Mouse (Mus musculus) midbrain, embryonic 13.5 days (tissue): ENCODE measurements around the gene Catsperg1. TPM values are rescaled to one million over a fixed set of nuclear protein-coding genes. Genes with fewer than 3 reads are reported as not detected.

Experiments used
- ATAC-seq: fragments of 200-750 bp; cut with Nextera tagmentation; 2 replicates; pipeline ENCODE4 v1.8.0; 2017; ENCODE audit warnings: mild to moderate bottlenecking, moderate TSS enrichment, moderate library complexity
- H3K27ac ChIP-seq: fragments of 300-500 bp; sonication (generic); 2 replicates; pipeline ENCODE4 v1.5.1; 2015; ENCODE audit warnings: inconsistent platforms, mild to moderate bottlenecking, moderate library complexity
- H3K27me3 ChIP-seq: fragments of 300-500 bp; sonication (generic); 2 replicates; pipeline ENCODE4 v1.6.1; 2015; ENCODE audit warnings: mild to moderate bottlenecking, inconsistent platforms
- H3K36me3 ChIP-seq: fragments of 300-500 bp; sonication (generic); 2 replicates; pipeline ENCODE4 v1.6.1; 2015; ENCODE audit warnings: mild to moderate bottlenecking, inconsistent platforms
- H3K4me1 ChIP-seq: fragments of 300-500 bp; sonication (generic); replicated peaks from 2 replicates; pipeline ENCODE4 v1.6.1; 2015; ENCODE audit warnings: inconsistent platforms
- H3K4me2 ChIP-seq: fragments of 300-500 bp; sonication (generic); replicated peaks from 2 replicates; pipeline ENCODE4 v1.6.1; 2015; ENCODE audit warnings: moderate library complexity, mild to moderate bottlenecking, inconsistent platforms
- H3K4me3 ChIP-seq: fragments of 300-500 bp; sonication (generic); replicated peaks from 2 replicates; pipeline ENCODE4 v1.5.1; 2015; ENCODE audit warnings: mild to moderate bottlenecking, inconsistent platforms
- H3K9ac ChIP-seq: fragments of 300-500 bp; sonication (generic); replicated peaks from 2 replicates; pipeline ENCODE4 v1.6.1; 2015; ENCODE audit warnings: mild to moderate bottlenecking, inconsistent platforms
- H3K9me3 ChIP-seq: fragments of 300-500 bp; sonication (generic); 2 replicates; pipeline ENCODE4 v1.6.1; 2016; ENCODE audit warnings: mild to moderate bottlenecking, inconsistent platforms
- WGBS: fragments of 180-500 bp; shearing (Covaris S2); methylation state at CpG from one replicate; pipeline ENCODE4 v1.1.7; 2015; 5-methylcytosine and 5-hydroxymethylcytosine counted together
- polyA plus RNA-seq: library from polyadenylated mRNA; unstranded; fragments of >200 nt; fragmentation: Nextera tagmentation; extraction: Ambion mirVana; gene quantifications from 2 replicates; pipeline ENCODE4 v1.2.1, GENCODE M21; 2015

The Catsperg1 gene
- polyA plus RNA-seq, 1 experiment from 2014 or later: 3.3 TPM

DNA sequence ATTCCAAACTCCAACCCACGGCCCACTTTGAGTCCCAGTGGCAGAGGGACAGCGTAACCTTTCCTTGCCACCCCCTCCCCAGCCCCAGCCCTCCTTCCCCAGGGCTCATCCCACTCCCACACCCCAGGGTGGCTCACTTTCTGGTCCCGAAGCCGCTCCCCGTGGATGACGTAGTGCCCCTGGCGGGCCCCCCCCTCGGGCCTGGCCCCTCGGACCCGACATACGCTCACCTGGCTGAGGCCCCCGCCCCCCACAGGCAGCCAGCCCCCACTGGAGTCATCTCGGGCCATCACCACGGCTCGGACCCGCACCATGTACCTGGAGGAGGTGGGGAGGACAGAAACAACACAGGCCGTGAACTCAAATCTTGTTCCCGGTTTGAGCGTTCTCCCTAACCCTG, 46.2 kb downstream of the Catsperg1 start:
- H3K9ac ChIP-seq: peak overlapping the region; percentile 70
- H3K4me1 ChIP-seq: peaks cover 44% of the 10 kb centered on the region
- WGBS: 10% methylated on average over 19 of the region's 19 CpGs
- no peak overlapping the region for H3K27ac ChIP-seq
- H3K4me2 ChIP-seq: peak overlapping the region; percentile 66
- H3K9me3 ChIP-seq: no peaks in the 10 kb centered on the region
- H3K4me3 ChIP-seq: peak overlapping the region; percentile 67
- peaks cover 9% of the 10 kb centered on the region for H3K36me3 ChIP-seq
- ATAC-seq: no peak
- H3K27me3 ChIP-seq: peaks cover 21% of the 10 kb centered on the region

DNA sequence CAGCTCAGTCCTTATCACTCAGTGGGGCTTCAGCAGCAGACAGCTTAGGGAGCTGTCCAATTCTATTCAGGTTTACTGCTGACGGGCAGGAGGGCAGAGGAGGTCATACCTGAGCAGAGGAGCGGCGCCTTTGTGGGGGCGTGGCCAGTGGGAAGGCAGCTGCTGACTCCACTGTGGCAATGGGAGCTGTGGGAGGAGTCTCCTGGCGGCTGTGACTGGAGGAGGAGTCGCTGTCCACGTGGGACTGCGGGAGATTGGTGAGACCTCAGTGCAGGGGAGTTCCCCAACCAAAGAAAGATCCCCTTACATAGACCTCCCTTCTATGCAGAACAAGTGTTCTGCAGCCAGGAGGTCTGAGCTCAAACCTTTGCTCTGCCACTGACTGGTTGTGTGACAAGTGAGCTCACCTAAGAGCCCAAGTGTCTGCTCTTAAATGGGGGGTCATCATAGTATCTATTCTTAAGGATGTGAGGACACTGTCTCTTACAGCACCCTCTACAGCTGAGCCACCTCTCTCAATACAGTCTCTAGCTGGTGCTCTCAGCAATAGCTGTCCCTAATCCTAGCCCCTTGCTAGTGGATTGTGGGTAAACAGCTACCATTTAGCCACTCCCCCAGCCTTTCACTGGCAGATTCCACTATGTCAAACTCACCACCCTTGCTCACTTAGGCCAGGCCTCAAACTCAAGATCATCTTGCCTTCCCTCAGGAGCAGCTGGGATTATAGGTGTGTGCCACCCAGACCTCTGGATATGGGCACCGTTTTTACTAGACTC, 50.9 kb downstream of the Catsperg1 start:
- peaks cover 9% of the 10 kb centered on the region for H3K4me1 ChIP-seq
- ATAC-seq: no peak
- H3K36me3 ChIP-seq: peaks cover 29% of the 10 kb centered on the region
- H3K27ac ChIP-seq: no peak overlapping the region
- H3K4me3 ChIP-seq: no peak overlapping the region
- H3K4me2 ChIP-seq: no peak overlapping the region
- H3K27me3 ChIP-seq: peaks cover 23% of the 10 kb centered on the region
- no peak overlapping the region for H3K9ac ChIP-seq
- no peaks in the 10 kb centered on the region for H3K9me3 ChIP-seq
- 17% methylated on average over 9 of the region's 9 CpGs for WGBS

DNA sequence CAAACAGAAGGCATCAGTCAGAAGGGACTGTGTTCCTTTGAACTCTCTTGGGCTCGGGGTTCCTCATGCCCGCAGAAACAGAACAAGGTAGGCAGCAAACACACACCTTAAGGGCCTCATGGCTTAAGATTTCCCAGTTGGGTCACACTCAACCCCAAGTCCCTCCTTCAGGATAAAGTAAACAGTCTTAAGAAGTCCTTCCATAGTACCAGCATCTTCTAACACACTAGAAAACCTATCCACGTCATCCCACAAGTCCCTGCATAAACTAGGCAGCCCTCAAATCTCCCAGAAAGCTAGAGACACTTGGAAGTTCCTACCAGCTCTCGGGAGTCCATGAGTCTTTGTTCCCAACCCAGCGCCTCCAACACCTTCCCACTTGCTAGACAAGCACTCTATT, 51.5 kb downstream of the Catsperg1 start:
- no peak for ATAC-seq
- H3K9ac ChIP-seq: no peak overlapping the region
- no peaks in the 10 kb centered on the region for H3K9me3 ChIP-seq

DNA sequence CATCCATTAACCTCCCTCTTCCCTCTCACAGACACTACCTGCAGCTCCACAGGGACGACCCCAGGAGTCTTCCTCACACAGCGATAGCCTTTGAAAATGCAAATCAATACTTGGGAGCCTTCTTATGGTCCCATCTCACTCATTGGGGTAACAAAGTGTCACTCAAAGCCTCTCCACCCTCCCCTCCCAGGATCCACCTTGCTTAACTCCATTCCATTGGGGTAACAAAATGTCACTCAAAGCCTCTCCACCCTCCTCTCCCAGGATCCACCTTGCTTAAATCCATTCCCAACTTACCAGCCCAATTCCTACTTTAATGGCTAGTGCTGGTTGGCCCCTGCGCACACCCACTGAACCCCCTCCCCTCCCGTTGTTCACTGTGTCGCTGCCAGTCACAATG, 55.6 kb downstream of the Catsperg1 start:
- H3K27me3 ChIP-seq: peaks cover 22% of the 10 kb centered on the region
- H3K27ac ChIP-seq: no peak overlapping the region
- ATAC-seq: no peak
- H3K9me3 ChIP-seq: no peaks in the 10 kb centered on the region
- H3K4me1 ChIP-seq: peaks cover 15% of the 10 kb centered on the region
- no peak overlapping the region for H3K9ac ChIP-seq
- no peak overlapping the region for H3K4me3 ChIP-seq
- no peak overlapping the region for H3K4me2 ChIP-seq
- peaks cover 25% of the 10 kb centered on the region for H3K36me3 ChIP-seq
- WGBS: 3% methylated on average over 5 of the region's 5 CpGs

More for the DNA sequence above, 51.5 kb downstream of the Catsperg1 start:
- Histone ChIP-seq H3K27me3 (peaks cover 22% of the 10 kb centered on the region), H3K4me1 (peaks cover 2% of the 10 kb centered on the region), H3K4me2 (no peak overlapping the region), H3K27ac (no peak overlapping the region), H3K36me3 (peaks cover 29% of the 10 kb centered on the region), H3K4me3 (no peak overlapping the region)
- 83% methylated on average over 5 of the region's 5 CpGs for whole genome bisulfite sequencing

DNA sequence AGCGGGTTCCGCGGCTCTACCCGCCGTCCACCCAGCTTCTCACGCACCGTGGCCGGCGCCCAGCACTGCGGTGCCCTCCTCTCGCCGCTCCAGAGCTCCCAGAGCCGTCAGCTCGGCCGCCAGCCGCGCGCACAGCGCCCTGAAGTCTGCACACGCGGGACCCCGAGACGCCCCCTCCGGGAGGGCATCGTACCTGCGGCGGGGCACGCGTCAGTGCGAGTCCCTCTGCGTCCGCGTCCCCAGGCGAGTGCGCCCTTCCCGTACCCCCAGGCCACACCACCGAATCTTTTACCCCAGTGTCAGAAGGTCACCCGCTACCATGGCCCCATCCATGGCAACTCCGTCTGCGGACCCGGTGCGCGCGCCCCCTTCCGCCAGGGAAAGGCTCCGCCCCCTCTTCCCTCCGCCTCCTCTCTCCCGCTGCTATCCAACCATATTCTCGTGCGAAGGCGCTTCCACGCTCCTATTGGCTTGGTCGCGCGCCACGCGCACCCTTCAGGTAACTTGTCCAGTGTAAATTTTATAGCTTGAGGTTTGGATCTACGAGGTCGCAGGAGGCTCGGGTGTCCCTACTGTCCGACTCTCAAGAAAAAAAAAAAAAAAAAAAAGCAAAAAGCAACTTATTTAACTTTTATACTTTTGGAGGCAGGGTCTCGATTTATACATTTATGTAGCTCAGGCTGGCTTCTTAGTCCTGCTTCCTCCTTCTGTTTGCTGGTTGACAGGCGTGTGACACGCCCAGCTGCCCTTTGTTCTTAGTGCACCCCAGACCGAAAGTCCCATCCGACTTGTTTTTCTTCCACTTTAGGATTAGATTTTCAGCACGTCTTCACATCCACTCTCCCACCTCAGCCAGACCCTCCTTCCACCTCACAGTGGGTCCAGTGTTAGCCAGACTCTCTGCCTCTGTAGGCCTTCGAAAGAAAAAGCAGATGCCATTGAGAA, 57.7 kb downstream of the Catsperg1 start, which contains the start of gene Fam98c:
TSS of gene Fam98c (minus strand) at position 397 of the 945 bp plus-strand sequence.
- Histone ChIP-seq H3K9me3 (no peaks in the 10 kb centered on the region), H3K27ac (peak within 1 kb of the TSS; percentile 93), H3K27me3 (peaks cover 22% of the 10 kb centered on the region), H3K4me1 (peaks cover 15% of the 10 kb centered on the region), H3K4me2 (peak within 1 kb of the TSS; percentile 97), H3K36me3 (peaks cover 6% of the 10 kb centered on the region), H3K9ac (peak within 1 kb of the TSS; percentile 80), H3K4me3 (peak within 1 kb of the TSS; percentile 86)
- 3% methylated on average over 66 of the region's 68 CpGs for WGBS
- ATAC-seq: peak; percentile 85

DNA sequence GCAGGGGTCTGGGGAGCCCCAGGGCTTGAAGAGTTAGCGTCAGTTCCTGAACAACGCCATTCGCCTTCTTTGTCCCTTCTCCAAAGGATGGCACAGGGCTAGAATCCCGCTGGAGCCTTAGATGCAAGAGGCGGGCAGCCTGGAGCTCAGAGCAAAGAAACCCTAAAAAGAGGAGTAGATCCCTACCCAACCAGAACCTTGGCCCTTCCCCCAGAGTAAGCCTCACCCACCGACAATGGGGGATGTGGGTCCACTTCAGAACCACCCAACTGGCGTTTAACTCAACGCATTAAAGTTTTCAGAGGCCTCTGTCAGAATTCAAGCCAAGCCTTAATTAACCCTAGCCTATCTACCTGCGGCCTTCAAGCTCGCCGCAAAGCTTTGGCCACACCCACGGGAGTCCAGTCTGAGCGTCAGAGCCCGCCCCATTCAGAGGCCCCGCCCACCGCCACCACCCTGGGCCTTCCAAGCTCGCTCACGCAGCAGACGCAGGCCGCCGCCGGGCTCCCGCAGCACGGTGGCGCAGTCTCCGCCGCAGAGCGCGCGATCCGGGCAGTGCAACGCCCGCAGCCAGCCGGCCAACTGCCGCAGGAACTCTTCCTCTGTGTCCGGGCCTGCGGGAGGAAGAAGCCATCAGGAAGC, 58.5 kb downstream of the Catsperg1 start:
- peak overlapping the region; percentile 80 for H3K9ac ChIP-seq
- H3K27ac ChIP-seq: peak overlapping the region; percentile 93
- peaks cover 15% of the 10 kb centered on the region for H3K4me1 ChIP-seq
- H3K4me2 ChIP-seq: peak overlapping the region; percentile 97
- 6% methylated on average over 37 of the region's 37 CpGs for WGBS
- H3K27me3 ChIP-seq: peaks cover 22% of the 10 kb centered on the region
- H3K9me3 ChIP-seq: no peaks in the 10 kb centered on the region
- peak overlapping the region; percentile 86 for H3K4me3 ChIP-seq
- ATAC-seq: peak; percentile 90
- no peaks in the 10 kb centered on the region for H3K36me3 ChIP-seq

DNA sequence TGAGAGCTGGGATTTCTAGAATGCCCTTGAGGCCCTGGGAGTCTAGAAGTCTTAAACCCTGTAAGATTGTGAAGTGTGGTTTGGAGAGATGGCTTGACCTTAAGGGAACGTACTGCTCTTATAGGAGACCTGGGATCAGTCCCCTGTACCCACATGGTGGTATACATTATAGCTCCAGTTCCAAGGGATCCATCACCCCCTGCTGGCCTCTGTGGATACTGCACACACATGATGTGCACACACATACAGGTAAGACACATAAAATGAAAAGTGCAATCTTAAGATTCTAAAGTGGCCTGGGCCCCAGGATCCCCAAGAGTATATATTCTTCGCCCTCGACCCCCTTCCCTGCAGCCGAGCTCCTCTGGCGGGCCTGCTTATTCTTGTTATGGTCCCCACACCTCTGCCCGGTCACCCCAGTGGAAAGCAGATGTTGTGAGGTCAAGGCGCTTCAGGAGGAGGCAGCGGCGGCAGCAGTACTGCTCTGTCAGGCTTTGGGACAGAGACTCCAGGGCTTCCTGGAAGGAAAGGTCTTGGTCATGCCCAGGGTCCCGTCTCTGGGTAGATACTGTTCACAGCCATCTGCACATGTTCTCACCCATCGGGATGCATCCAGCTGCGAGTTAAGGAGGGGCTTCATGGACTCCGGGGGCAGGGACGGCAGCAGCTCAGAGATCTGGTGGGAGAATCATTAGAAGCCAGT, 59.7 kb downstream of the Catsperg1 start:
- Histone ChIP-seq H3K4me3 (no peak overlapping the region), H3K4me2 (no peak overlapping the region), H3K27ac (no peak overlapping the region), H3K36me3 (no peaks in the 10 kb centered on the region), H3K27me3 (peaks cover 14% of the 10 kb centered on the region), H3K4me1 (peaks cover 15% of the 10 kb centered on the region), H3K9ac (no peak overlapping the region), H3K9me3 (no peaks in the 10 kb centered on the region)
- 96% methylated on average over 14 of the region's 14 CpGs for WGBS
- no peak for ATAC-seq

DNA sequence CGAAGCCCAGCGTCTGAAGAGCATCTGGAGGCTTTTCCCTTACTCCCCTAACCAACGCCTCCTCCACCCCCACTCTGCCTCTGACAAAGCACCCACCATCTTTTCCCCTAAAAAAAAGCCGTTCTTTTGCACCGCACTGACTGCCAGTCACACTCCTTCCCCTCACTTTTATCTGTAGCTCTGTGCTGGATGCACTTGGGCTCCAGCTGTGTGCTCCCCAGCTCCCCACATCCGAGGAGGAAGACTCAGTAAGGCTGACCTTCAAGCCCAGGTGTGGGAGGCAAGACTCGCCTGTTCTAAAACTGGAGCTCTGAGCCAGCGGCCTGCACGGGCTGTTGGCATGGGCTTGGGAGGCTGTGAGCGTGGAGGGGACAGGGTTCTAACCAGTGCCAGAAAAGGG, 62.3 kb downstream of the Catsperg1 start:
- H3K27ac ChIP-seq: no peak overlapping the region
- H3K27me3 ChIP-seq: no peaks in the 10 kb centered on the region
- peaks cover 11% of the 10 kb centered on the region for H3K4me1 ChIP-seq
- H3K36me3 ChIP-seq: no peaks in the 10 kb centered on the region
- ATAC-seq: no peak
- H3K4me3 ChIP-seq: no peak overlapping the region
- 71% methylated on average over 10 of the region's 10 CpGs for WGBS
- H3K9me3 ChIP-seq: no peaks in the 10 kb centered on the region
- no peak overlapping the region for H3K9ac ChIP-seq
- no peak overlapping the region for H3K4me2 ChIP-seq

DNA sequence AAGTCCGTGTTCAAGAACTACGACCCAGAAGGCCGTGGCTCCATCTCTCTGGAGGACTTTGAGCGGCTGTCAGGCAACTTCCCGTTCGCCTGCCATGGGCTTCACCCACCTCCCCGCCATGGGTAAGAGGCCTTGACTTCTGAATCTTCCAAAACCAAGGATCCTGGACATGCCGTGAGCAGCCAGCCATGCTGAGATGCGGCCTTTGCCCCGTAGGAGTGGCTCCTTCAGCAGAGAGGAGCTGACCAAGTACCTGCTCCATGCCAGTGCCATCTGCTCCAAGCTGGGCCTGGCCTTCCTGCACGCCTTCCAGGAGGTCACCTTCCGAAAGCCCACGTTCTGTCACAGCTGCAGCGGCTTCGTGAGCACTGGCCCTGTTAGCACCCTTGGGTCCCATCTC, 65.1 kb downstream of the Catsperg1 start:
- Histone ChIP-seq H3K9me3 (no peaks in the 10 kb centered on the region), H3K9ac (no peak overlapping the region)

DNA sequence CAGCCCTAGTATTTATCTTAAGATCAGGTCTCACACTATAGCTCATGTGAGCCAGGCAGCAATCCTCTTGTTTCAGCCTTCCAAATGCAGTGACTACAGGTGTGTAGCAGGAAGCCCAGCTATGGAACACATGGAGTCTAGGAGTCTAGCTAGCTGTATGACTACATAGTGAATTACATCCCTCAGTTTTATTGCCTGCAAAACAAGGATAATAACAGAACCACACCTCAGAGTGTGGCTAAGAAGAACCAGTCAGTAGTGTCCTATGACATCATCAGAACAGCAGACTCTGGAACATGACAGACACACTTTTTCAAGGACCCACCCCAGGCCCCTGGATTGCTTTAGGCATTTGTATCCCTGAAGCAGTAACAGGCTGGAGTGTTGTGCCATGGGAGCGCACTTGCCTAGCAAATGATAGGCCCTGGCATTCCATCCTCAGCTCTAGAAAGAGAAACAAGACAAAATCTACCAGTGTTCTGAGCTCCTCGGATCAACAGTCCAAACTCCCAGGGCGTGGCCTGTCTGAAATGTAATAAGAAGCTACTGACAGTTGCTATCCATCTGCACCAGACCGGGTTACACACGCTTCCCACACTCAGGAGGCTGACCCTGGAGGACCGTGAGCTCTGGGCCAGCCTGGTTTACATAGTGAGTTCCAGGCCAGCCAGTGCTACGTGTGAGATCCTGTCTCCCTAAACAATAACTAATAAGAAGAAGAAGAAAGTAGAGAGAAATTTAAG, 67.0 kb downstream of the Catsperg1 start:
- no peak for ATAC-seq
- no peaks in the 10 kb centered on the region for H3K27me3 ChIP-seq
- WGBS: 87% methylated on average over 7 of the region's 7 CpGs
- no peak overlapping the region for H3K4me3 ChIP-seq
- no peaks in the 10 kb centered on the region for H3K9me3 ChIP-seq
- no peak overlapping the region for H3K27ac ChIP-seq
- no peak overlapping the region for H3K9ac ChIP-seq
- H3K4me2 ChIP-seq: no peak overlapping the region
- H3K36me3 ChIP-seq: no peaks in the 10 kb centered on the region
- H3K4me1 ChIP-seq: no peaks in the 10 kb centered on the region

More for the DNA sequence above, 65.1 kb downstream of the Catsperg1 start:
- H3K4me1 ChIP-seq: no peaks in the 10 kb centered on the region
- 90% methylated on average over 15 of the region's 15 CpGs for WGBS
- H3K27ac ChIP-seq: no peak overlapping the region
- no peaks in the 10 kb centered on the region for H3K36me3 ChIP-seq
- no peak overlapping the region for H3K4me2 ChIP-seq
- H3K27me3 ChIP-seq: no peaks in the 10 kb centered on the region
- H3K4me3 ChIP-seq: no peak overlapping the region
- ATAC-seq: no peak

DNA sequence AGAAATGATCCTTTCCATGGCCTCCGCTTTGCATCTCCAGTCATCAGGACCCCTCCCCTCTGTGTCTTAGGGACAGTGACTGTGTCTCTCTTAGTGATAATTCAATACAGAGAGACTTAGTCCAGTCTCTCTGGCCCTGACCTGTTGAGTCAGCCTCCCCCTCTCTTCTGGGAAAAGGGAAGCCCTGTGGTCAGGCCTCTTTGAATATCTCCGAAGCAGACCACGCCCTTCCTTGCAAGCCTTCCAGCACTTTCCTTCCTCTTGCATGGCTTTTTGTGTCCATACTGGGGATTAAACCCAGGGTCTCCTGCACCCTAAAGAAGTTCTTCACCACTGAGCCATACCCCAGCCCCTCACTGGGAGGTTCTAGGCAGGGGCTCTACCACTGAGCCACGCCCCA, 69.8 kb downstream of the Catsperg1 start:
- no peak overlapping the region for H3K9ac ChIP-seq
- no peak overlapping the region for H3K4me3 ChIP-seq
- no peaks in the 10 kb centered on the region for H3K4me1 ChIP-seq
- no peak for ATAC-seq
- H3K9me3 ChIP-seq: no peaks in the 10 kb centered on the region
- no peak overlapping the region for H3K27ac ChIP-seq
- 90% methylated on average over 4 of the region's 4 CpGs for WGBS
- no peak overlapping the region for H3K4me2 ChIP-seq
- H3K27me3 ChIP-seq: no peaks in the 10 kb centered on the region
- H3K36me3 ChIP-seq: no peaks in the 10 kb centered on the region
